Mouse (Mus musculus): Measurements from ENCODE around the gene Uimc1.
A peak's percentile ranks its signal among the peaks of the same experiment; 100 is the strongest.
"Not testable (repeated sequence)": the region's sequence is repeated elsewhere in the genome, so short reads cannot be mapped to it uniquely, and the experiment has no call there.

DNA sequence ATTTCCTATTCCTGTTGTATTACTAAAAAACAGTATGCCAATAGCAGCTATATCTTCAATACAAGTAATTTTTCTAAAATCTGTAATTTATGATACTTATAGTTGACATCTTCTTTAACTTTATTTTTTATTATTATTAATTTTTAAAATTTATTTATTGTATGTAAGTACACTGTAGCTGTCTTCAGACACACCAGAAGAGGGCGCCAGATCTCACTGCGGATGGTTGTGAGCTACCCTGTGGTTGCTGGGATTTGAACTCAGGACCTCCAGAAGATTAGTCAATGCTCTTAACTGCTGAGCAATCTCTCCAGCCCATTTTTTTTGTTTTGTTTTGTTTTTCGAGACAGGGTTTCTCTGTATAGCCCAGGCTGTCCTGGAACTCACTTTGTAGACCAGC lies 2.3 kb downstream of the Uimc1 start:
- peak in 1 of 3 experiments; percentile 27; a peak in 1 of 6 replicates for TF ChIP-seq CTCF (IDR thresholded peaks at IDR 0.05 in 2 of 3, conservative IDR thresholded peaks at IDR 0.05 in 1 of 3; ENCODE audit: control insufficient read depth in 1 of 3, insufficient read depth in 1 of 3, low read depth in 2 of 3, low read length in 3 of 3, poor library complexity in 1 of 3, severe bottlenecking in 1 of 3)
- TF ChIP-seq GATA1 (IDR thresholded peaks at IDR 0.05; ENCODE audit: low read depth, low read length); USF2 (IDR thresholded peaks at IDR 0.05; ENCODE audit: borderline replicate concordance in 1 of 2, insufficient read depth in 1 of 2, low read depth in 1 of 2, low read length in 2 of 2); TCF12 (IDR thresholded peaks at IDR 0.05; ENCODE audit: low read depth, low read length); POLR2A (IDR thresholded peaks at IDR 0.05; ENCODE audit: control insufficient read depth in 1 of 2, insufficient read depth in 1 of 2, low read depth in 1 of 2, low read length in 2 of 2, poor library complexity in 1 of 2): not testable (repeated sequence)
